Mouse (Mus musculus) cerebellum, adult 11-12 months (tissue): ENCODE results near the gene Kcnq1.

ENCODE experiments used
- DNase-seq: peaks from one replicate; pipeline ENCODE4 v3.0.0; 2022

Kcnq1 gene

DNA sequence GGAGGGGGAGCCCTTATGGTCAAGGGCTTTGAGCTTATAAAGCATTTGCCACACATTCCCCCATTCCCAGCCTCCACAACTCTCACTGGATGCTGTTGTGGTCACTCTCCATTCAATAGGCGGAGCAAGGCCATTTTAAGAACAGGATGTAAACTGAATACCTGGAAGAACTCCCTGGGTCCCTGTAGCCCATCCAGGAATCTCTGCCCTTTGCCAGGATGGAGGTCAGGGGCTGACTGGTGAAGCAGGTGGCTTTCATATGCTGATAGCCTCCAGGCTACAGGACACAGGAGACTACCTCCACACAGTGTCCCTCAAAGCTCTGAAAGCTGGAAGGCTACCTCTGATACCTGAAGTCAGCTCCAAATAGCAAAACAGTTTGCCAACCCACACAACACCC, 326.5 kb downstream of the Kcnq1 start:
- no peak for DNase-seq

- DNase-seq = peak; percentile 75
Observed at GRCm38 (mm10) chr7:143433331-143433730, 327.2 kb downstream of the Kcnq1 start.

DNA sequence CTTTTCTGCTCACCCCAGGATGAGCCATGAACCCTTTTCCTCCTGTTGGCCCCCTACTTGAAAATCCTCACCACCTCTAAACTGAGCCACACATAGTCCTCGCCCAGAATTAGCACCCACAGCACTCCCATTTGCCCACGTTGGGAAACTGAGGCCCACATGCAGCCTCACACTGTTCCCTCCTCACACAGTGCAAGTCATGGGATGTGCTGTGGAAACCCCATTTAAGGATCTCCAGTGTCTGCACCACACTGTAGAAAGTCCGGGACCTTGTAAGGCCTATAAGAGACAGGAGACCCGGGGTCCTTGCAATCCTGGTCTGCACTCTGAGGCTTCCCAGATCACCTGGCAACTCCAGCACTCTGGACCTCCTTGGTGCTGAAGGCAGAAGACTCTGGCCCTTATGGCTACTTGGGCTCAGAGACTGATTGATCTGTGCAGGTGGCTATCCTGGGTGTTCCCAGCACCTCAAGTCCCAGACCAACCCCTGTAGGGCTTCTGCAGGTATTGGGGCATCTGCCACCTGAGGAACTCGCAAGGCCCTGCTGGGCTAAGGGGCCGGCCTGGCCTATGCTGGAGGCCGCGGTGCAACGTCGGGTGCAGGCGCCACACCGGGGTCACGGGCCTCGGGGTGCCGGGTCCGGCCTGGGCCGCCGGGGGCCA, 331.2 kb downstream of the Kcnq1 start:
- no peak for DNase-seq

GRCm38 (mm10) chr7:143437894-143438581, 331.9 kb downstream of the Kcnq1 start:
- no peak for DNase-seq

GRCm38 (mm10) chr7:143438965-143439364, 332.8 kb downstream of the Kcnq1 start:
- no peak for DNase-seq

GRCm38 (mm10) chr7:143444580-143444954, 338.4 kb downstream of the Kcnq1 start:
- DNase-seq = no peak

GRCm38 (mm10) chr7:143444955-143445648, 338.9 kb downstream of the Kcnq1 start:
- DNase-seq = no peak

- DNase-seq = no peak
Observed at GRCm38 (mm10) chr7:143445651-143446460, 339.7 kb downstream of the Kcnq1 start.

DNA sequence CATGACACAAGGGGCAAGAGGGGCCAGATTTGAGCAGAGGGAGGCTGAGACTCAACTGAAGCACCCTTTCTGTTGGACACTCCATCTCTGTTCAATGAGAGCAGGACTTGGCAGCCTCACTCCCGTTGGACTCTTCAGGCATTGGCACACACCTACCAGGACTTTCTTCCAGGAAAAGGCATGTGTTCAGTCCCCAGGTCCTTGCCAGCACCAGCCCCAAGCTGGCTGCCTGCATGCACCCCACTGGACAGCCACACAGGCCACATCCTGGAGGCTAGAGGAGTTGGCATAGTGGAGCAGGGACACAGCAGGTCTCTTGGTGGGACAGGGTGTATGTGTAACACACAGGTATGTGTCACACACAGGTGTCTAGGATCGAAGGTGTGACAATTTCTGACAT, 341.0 kb downstream of the Kcnq1 start:
- DNase-seq = peak; percentile 93

DNA sequence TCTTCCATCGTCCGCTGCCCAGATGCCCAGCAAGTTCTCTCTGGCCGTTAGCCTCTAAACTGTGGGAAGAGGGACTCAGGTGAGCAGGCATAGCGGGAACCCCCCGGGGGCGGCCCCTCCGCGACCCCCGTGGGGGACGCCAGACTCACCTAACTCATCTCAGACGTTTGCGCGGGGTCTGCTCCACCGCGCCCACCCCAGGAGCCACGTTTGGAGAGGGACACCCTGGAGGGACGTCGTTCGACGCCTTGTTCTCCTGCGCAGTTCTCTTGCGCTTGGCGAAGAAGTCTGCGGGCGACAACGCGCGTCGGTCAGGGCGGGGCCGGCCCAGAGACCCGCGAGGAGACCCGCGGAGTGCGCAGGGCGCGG, 352.8 kb downstream of the Kcnq1 start:
- DNase-seq = no peak

DNA sequence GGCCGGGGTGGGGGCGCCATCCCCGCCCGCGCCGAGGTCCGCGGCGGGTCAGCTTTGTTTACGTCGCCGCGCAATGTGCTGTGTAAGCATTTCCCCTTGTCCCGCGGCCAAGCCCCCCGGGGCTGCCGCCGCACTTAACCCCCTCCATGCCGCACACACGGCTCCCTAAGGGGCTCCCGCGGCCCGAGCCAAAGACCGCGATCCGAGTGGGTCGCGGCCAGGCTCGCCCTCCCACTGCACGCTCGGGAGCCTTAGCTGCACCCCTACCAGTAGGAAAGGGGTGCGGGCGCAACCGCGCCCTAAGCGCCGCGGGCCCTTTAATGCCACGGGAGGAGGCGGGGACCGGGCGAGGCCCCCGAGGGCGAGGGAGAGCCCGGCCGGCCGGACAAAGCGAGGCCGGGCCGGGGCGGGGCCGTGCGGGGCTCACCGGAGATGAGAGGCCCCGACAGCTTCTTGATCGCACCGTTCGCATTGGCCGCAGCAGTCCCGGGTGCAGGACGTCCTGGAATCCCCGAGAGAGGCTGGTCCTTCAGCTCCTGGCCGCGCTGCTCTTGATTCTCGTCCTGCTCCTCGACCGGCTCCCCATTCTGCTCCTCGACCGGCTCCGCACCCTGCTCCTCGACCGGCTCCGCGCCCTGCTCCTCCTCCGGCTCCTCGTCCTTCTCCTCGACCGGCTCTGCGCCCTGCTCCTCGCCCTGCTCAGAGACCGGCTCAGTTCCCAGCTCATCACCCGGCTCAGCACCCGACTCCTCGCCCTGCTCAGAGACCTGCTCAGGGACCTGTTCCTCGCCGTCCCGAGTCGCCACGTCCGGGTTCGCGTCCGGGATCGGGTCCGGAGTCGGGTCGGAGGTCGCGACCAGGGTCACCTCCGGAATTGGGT, 353.4 kb downstream of the Kcnq1 start:
- DNase-seq = no peak

GRCm38 (mm10) chr7:143460217-143460834, 354.2 kb downstream of the Kcnq1 start:
- no peak for DNase-seq

DNA sequence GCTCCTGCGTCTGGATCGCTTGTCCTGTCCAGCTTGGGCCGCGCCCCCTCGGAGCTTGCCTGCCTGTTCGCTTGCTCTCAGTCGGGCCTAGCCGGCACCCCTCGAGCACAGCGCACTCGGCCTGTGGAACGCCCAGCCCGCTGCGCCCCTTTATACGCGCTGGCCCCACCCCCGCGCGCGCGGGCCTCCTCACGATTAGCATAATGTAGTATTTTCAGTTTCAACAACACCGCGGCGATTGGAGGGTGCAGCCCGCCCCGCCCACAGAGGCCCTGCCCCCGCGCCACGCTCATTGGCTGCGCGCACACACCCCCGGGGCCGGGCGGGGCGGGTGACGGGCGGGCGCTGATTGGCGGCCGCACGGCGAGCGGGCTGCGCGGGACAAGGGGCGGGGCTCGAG, 354.7 kb downstream of the Kcnq1 start, which contains the start of gene Cdkn1c:
TSS of gene Cdkn1c (minus strand) at position 177 of the 400 bp plus-strand sequence.
- DNase-seq = no peak

- no peak for DNase-seq
Observed at GRCm38 (mm10) chr7:143461294-143461870, 355.2 kb downstream of the Kcnq1 start.

DNA sequence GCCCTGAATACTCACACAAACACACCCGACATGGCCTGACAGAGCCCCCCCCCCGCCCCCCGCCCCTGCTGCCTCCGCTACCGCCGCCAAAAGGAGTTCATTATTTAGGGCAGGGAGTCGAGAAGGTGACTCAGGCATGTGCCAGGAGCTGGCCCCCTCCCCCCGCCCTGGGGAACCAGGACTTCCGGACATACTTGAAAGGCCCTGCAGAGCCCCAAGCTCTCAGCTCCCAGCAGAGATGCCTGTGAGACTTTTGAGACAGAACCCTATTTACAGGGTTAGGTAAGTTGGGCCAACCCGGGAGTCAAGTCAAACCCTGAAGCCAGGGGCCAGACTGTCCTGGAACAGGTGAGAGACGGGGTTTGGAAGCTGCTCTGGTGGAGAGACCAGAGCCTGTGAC, 355.8 kb downstream of the Kcnq1 start:
- DNase-seq = no peak

- no peak for DNase-seq
Observed at GRCm38 (mm10) chr7:143462516-143462915, 356.4 kb downstream of the Kcnq1 start.

DNA sequence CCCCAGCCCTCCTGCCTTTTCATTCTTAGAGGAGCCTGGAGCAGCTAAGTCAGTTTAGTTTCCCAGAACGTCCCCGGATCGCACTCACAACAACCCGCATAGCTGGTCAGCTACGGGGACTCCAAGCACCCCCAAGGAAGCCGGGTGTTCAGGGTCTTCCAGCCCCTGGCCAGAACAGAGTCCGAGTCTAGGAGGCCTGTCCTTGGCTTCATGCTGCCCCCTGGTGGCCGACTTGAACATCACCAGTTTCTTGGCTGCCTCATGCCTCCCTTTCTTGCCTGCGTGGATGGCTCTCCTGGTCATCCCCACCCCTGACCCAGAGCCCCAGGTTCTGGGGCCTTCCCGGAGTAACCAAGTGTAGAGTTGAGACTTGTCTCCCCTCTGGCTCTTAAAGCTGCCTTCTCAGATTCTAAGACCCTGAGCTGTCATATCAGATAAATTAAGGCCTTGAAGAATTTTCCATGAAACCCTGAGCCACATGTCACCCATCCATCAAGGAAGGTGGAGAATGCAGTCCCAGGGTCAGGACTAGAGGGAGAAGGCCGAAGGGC, 357.8 kb downstream of the Kcnq1 start:
- DNase-seq = peak; percentile 46

DNA sequence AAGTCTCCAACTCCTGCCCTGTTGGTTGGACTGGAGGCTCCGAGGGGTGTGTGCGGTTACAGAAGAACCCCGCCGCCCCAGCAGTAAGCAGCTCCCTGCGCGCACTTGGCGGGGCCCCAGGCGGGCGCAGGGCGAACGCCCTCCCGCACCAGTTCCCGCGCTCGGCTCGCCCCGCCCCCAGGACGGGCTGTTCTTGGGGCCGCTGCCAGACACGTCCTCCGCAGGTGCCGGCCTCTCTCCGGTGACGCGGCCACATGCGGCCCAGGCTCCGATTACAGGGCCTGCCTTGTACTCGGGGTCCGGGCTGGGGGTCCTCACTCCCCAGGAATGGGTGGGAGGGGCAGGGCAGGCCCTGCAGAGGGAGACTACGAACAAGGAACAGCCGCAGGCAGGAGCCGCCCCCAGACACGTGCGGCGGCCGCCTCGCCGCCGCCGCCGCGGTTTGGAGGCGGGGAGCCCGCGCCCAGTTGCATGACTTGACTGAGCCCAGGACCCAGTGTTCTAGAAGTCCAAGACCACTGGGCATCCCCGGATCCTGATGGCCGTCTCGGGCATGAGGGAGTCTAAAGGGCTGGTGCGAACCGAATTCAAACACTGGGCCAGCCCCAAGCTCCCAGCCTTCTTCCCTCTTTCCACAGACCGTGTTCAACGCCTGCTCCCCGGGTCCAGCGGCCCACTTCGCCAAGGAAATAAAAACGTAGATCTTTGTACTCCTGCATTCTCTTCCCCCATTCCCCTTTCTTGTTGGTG, 358.8 kb downstream of the Kcnq1 start:
- DNase-seq = no peak

GRCm38 (mm10) chr7:143466099-143466677, 360.0 kb downstream of the Kcnq1 start:
- peak; percentile 39 for DNase-seq

GRCm38 (mm10) chr7:143467714-143468113, 361.6 kb downstream of the Kcnq1 start:
- no peak for DNase-seq
